In the genomic region with DNA sequence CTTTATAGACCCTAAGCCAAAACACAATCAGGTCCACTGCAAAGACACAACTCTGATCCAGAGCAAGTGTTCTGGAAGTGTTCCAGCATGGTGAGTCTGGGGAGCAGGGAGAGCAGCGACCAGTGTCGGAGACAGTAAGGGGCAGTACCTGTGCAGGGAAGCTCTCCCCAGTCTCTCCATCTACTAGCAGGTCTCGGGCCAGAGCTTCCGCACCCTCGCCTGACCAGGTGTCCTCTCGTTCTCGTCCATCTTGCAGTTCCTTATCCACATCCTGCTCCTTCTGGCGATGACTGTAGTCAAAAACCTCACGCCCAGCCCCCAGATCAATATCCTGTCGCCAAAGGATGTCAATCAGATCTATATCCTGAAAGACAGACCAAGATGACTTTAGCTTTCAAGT, we compare ENCODE assay signal across 24 mouse cellular contexts. TPM values are rescaled to one million over a fixed set of nuclear protein-coding genes. Genes with fewer than 3 reads are reported as not detected.
DNase-seq lines count a peak whose midpoint lies in the region; TF ChIP-seq lines count a peak whose summit lies in the region.
"Had no signal": no experiment of that assay in that cellular context is flagged by ENCODE, and none has a peak within 500 bp of the region (broad histone marks: within the 10 kb centered on the region; RNA-seq: fewer than 3 reads in every experiment).

No protein-coding gene starts in this region.

- H3K79me2 ChIP-seq in liver, adult 2 months (ENCODE audit: control insufficient read depth, insufficient read depth, low read length) = peaks cover 34% of the 10 kb centered on the region

- TF ChIP-seq CTCF in gastrocnemius, adult 2 months (IDR thresholded peaks at IDR 0.05) = no peak
- no peak for TF ChIP-seq CTCF in liver, adult 2 months (IDR thresholded peaks at IDR 0.05; ENCODE audit: low read depth, low read length)
- no peak for TF ChIP-seq CTCF in ES-Bruce4 (IDR thresholded peaks at IDR 0.05; ENCODE audit: low read depth, low read length)
- TF ChIP-seq CTCF in embryonic fibroblast, embryonic 13.5 days (IDR thresholded peaks at IDR 0.05; ENCODE audit: borderline replicate concordance, insufficient read depth, low read length) = no peak

- WGBS in liver, adult 2 months = 79% methylated on average over 10 of the region's 10 CpGs

- peaks cover 35% of the 10 kb centered on the region for H3K4me1 ChIP-seq in liver, adult 2 months (ENCODE audit: control insufficient read depth, insufficient read depth, low read length)
- H3K4me1 ChIP-seq in ES-Bruce4 (ENCODE audit: control insufficient read depth, insufficient read depth, low read length) = peaks cover 3% of the 10 kb centered on the region
- H3K4me1 ChIP-seq in embryonic fibroblast, embryonic 13.5 days (ENCODE audit: control insufficient read depth, insufficient read depth, low read length) = peaks cover 9% of the 10 kb centered on the region

- no peak overlapping the region for H3K9ac ChIP-seq in liver, adult 2 months (ENCODE audit: low read depth, low read length)
- H3K9ac ChIP-seq in ES-Bruce4 (ENCODE audit: low read depth, poor library complexity, severe bottlenecking) = peak overlapping the region; percentile 17
- H3K9ac ChIP-seq: embryonic facial prominence, embryonic 13.5 days; forebrain, embryonic 15.5 days; hindbrain, embryonic 13.5 days; neural tube, embryonic 12.5 days; stomach, embryonic 15.5 days had no signal

- H3K9me3 ChIP-seq in ES-Bruce4 (replicated peaks; ENCODE audit: control insufficient read depth, insufficient read depth, low read length, poor library complexity, severe bottlenecking) = no peaks in the 10 kb centered on the region
- H3K9me3 ChIP-seq: embryonic facial prominence, embryonic 13.5 days; forebrain, embryonic 15.5 days; heart, embryonic 13.5 days; hindbrain, embryonic 13.5 days; midbrain, embryonic 12.5 days; neural tube, embryonic 12.5 days; stomach, embryonic 15.5 days had no signal

- peaks cover 35% of the 10 kb centered on the region for H3K36me3 ChIP-seq in liver, adult 2 months (ENCODE audit: control insufficient read depth, insufficient read depth, low read length)
- H3K36me3 ChIP-seq in ES-Bruce4 (ENCODE audit: control insufficient read depth, insufficient read depth, low read length, poor library complexity, severe bottlenecking) = peaks cover 62% of the 10 kb centered on the region

- DNase-seq in gastrocnemius, adult 2 months = no peak
- DNase-seq in gastrocnemius, postnatal 4 days (ENCODE audit: low spot score in 2 of 2) = no peak
- DNase-seq in liver, adult 2 months (ENCODE audit: extremely low read depth, low read depth, low spot score) = no peak
- no peak for DNase-seq in liver
- DNase-seq in spleen, adult 12 weeks (ENCODE audit: low spot score) = no peak
- no peak for DNase-seq in testis, postnatal 14 days (ENCODE audit: low spot score)
- DNase-seq: cerebellum, adult 18-20 months; cerebellum, postnatal 25 days; embryo, embryonic 11 days; gastrocnemius, postnatal 14 days; right cerebral cortex, postnatal 4 days; thymus, adult 18-20 months; thymus, postnatal 36 days had no signal

- H3K27ac ChIP-seq in gastrocnemius, adult 2 months = peak overlapping the region; percentile 99; the same call in 1 of the 2 replicates
- H3K27ac ChIP-seq in liver, adult 2 months (replicated peaks; ENCODE audit: insufficient read depth, low read depth, low read length) = peak overlapping the region; percentile 64
- peak overlapping the region; percentile 66 for H3K27ac ChIP-seq in ES-Bruce4 (ENCODE audit: insufficient read depth, low read length)
- H3K27ac ChIP-seq in embryonic fibroblast, embryonic 13.5 days (ENCODE audit: insufficient read depth, low read length) = peak overlapping the region; percentile 92
- H3K27ac ChIP-seq: embryonic facial prominence, embryonic 13.5 days; forebrain, embryonic 15.5 days; heart, embryonic 13.5 days; hindbrain, embryonic 13.5 days; midbrain, embryonic 12.5 days; neural tube, embryonic 12.5 days; stomach, embryonic 15.5 days had no signal

- TF ChIP-seq POLR2A in liver, adult 2 months (IDR thresholded peaks at IDR 0.05; ENCODE audit: extremely low read depth, insufficient read depth, low read length) = no peak
- no peak for TF ChIP-seq POLR2A in ES-Bruce4 (IDR thresholded peaks at IDR 0.05; ENCODE audit: insufficient read depth, low read length)
- TF ChIP-seq POLR2A in embryonic fibroblast, embryonic 13.5 days (IDR thresholded peaks at IDR 0.05; ENCODE audit: low read depth, low read length) = 0 out of 2 replicates have a peak, but pooled peaks have one; percentile 35

- intact Hi-C loops in gastrocnemius, adult 2 months (cut with DNase I) = loop anchor here (5.0 kb wide), 1 partner anchor 35 kb away; a partner anchor contains a TSS

- H3K27me3 ChIP-seq in liver, adult 2 months (ENCODE audit: control insufficient read depth, insufficient read depth, low read length) = no peaks in the 10 kb centered on the region
- no peaks in the 10 kb centered on the region for H3K27me3 ChIP-seq in ES-Bruce4 (ENCODE audit: control insufficient read depth, insufficient read depth, low read length, poor library complexity, severe bottlenecking)
- H3K27me3 ChIP-seq: embryonic facial prominence, embryonic 13.5 days; forebrain, embryonic 15.5 days; heart, embryonic 13.5 days; hindbrain, embryonic 13.5 days; midbrain, embryonic 12.5 days; neural tube, embryonic 12.5 days; stomach, embryonic 15.5 days had no signal

- TF ChIP-seq EP300 in ES-Bruce4 (IDR thresholded peaks at IDR 0.05; ENCODE audit: insufficient read depth, low read depth, low read length) = no peak

- peak overlapping the region; percentile 94; the same call in 1 of the 2 replicates for H3K4me3 ChIP-seq in gastrocnemius, adult 2 months
- no peak overlapping the region for H3K4me3 ChIP-seq in liver, adult 2 months (ENCODE audit: insufficient read depth, low read depth, low read length)
- H3K4me3 ChIP-seq in ES-Bruce4 (ENCODE audit: low read depth, low read length) = no peak overlapping the region
- H3K4me3 ChIP-seq in embryonic fibroblast, embryonic 13.5 days (ENCODE audit: insufficient read depth, low read length) = peak overlapping the region; percentile 9
- H3K4me3 ChIP-seq: embryonic facial prominence, embryonic 13.5 days; forebrain, embryonic 15.5 days; heart, embryonic 13.5 days; midbrain, embryonic 12.5 days; stomach, embryonic 15.5 days had no signal

RNA-seq across cellular contexts. Expression of a gene that starts 7.8 kb away (rescaled TPM):
- 100 to 1,000 TPM; 395 to 484 TPM for total RNA-seq in gastrocnemius, adult 2 months (2021)
- 100 to 1,000 TPM; 200 to 204 TPM for total RNA-seq in gastrocnemius, postnatal 4 days (2021)
- 41.3 and 45.0 TPM in 2 replicates for total RNA-seq in liver, adult 2 months (2014; rRNA removed)
- polyA plus RNA-seq in liver, adult 2 months (2012; rRNA removed) = 106 and 107 TPM in 2 replicates
- 181 and 194 TPM in 2 replicates for polyA plus RNA-seq in ES-Bruce4 (2011; ENCODE audit: insufficient read depth, insufficient read length, low read depth, missing spikeins)
- 370 and 371 TPM in 2 replicates for polyA plus RNA-seq in embryonic fibroblast, embryonic 13.5 days (2011; ENCODE audit: insufficient read length, low read depth, missing spikeins)

RNA-seq across cellular contexts. Expression of a gene that starts 27.7 kb away (rescaled TPM):
- 10 to 100 TPM; 21.4 to 31.0 TPM for total RNA-seq in gastrocnemius, adult 2 months (2021)
- 10 to 100 TPM; 71.4 to 77.1 TPM for total RNA-seq in gastrocnemius, postnatal 4 days (2021)
- total RNA-seq in liver, adult 2 months (2014; rRNA removed) = 17.2 and 20.7 TPM in 2 replicates
- polyA plus RNA-seq in liver, adult 2 months (2012; rRNA removed) = 43.5 and 48.2 TPM in 2 replicates
- 23.9 and 26.2 TPM in 2 replicates for polyA plus RNA-seq in ES-Bruce4 (2011; ENCODE audit: insufficient read depth, insufficient read length, low read depth, missing spikeins)
- polyA plus RNA-seq in embryonic fibroblast, embryonic 13.5 days (2011; ENCODE audit: insufficient read length, low read depth, missing spikeins) = 172 and 187 TPM in 2 replicates
- polyA plus RNA-seq: CD4-positive, CD25-positive, alpha-beta regulatory T cell, adult 4 months; inflammation-experienced regulatory T-cells, adult 6 months had no signal

RNA-seq across cellular contexts. Expression of a gene that starts 33.0 kb away (rescaled TPM):
- 10 to 100 TPM; 35.0 to 42.0 TPM for total RNA-seq in gastrocnemius, adult 2 months (2021)
- 10 to 100 TPM; 68.9 to 71.8 TPM for total RNA-seq in gastrocnemius, postnatal 4 days (2021)
- 16.0 and 16.8 TPM in 2 replicates for total RNA-seq in liver, adult 2 months (2014; rRNA removed)
- polyA plus RNA-seq in liver, adult 2 months (2012; rRNA removed) = 9.2 and 9.7 TPM in 2 replicates
- polyA plus RNA-seq in ES-Bruce4 (2011; ENCODE audit: insufficient read depth, insufficient read length, low read depth, missing spikeins) = 201 and 202 TPM in 2 replicates
- 61.1 and 90.9 TPM in 2 replicates for polyA plus RNA-seq in embryonic fibroblast, embryonic 13.5 days (2011; ENCODE audit: insufficient read length, low read depth, missing spikeins)

RNA-seq across cellular contexts. Expression of a gene that starts 44.6 kb away (rescaled TPM):
- total RNA-seq in gastrocnemius, adult 2 months (2021) = 10 to 100 TPM; 11.1 to 13.6 TPM
- 10 to 100 TPM; 14.0 to 15.3 TPM for total RNA-seq in gastrocnemius, postnatal 4 days (2021)
- 6.3 and 7.5 TPM in 2 replicates for total RNA-seq in liver, adult 2 months (2014; rRNA removed)
- 7.8 and 8.1 TPM in 2 replicates for polyA plus RNA-seq in liver, adult 2 months (2012; rRNA removed)
- polyA plus RNA-seq in ES-Bruce4 (2011; ENCODE audit: insufficient read depth, insufficient read length, low read depth, missing spikeins) = 27.3 and 31.1 TPM in 2 replicates
- polyA plus RNA-seq in embryonic fibroblast, embryonic 13.5 days (2011; ENCODE audit: insufficient read length, low read depth, missing spikeins) = 31.1 and 32.5 TPM in 2 replicates

Comparison
In these comparisons a context has a peak if more than half of its experiments do, and no peak if none do; other contexts are left out.
1. H3K4me3 ChIP-seq: peak in gastrocnemius, adult 2 months (single experiment) and embryonic fibroblast, embryonic 13.5 days (single experiment); none in liver, adult 2 months (single experiment) and ES-Bruce4 (single experiment).
2. Peak in every context shown above with its lines, with median percentiles within 50 percentile points of each other: H3K27ac ChIP-seq.